Mouse (Mus musculus) MEL (cell line): ENCODE results near the gene Oaz2. TPM values are rescaled to one million over a fixed set of nuclear protein-coding genes. Genes with fewer than 3 reads are reported as not detected.

ENCODE experiments used
- DNase-seq: peaks from one replicate; pipeline ENCODE4 v3.0.0; 2011; ENCODE audit warnings: low read depth, low spot score
- H3K27ac ChIP-seq: 2 replicates; pipeline ENCODE4 v1.5.1; 2012; ENCODE audit warnings: low read depth, mild to moderate bottlenecking, control low read depth, low read length, moderate library complexity; ENCODE audit not compliant: control insufficient read depth
- H3K27me3 ChIP-seq, 2 experiments: fragments of 150-350 bp in 1 of 2; sonication (generic) in 1 of 2; 2 replicates each; pipeline ENCODE4 v1.6.1; 2012; ENCODE audit warnings: low read length in 2 of 2, mild to moderate bottlenecking in 2 of 2, improper control_type of control experiment in 1 of 2, moderate library complexity in 1 of 2; ENCODE audit not compliant: insufficient read depth in 2 of 2, control insufficient read depth in 1 of 2
- H3K36me3 ChIP-seq, 2 experiments: 2 replicates each; pipeline ENCODE4 v1.6.1; 2012 to 2014; ENCODE audit warnings: low read length in 2 of 2, improper control_type of control experiment in 1 of 2, inconsistent platforms in 1 of 2, mild to moderate bottlenecking in 1 of 2; ENCODE audit not compliant: insufficient read depth in 2 of 2, control insufficient read depth in 1 of 2
- H3K4me1 ChIP-seq, 2 experiments: fragments of 150-350 bp in 1 of 2; sonication (generic) in 1 of 2; 2 replicates each; pipeline ENCODE4 v1.6.1; 2012; ENCODE audit warnings: low read length in 2 of 2, improper control_type of control experiment in 1 of 2, mild to moderate bottlenecking in 1 of 2; ENCODE audit not compliant: insufficient read depth in 2 of 2, control insufficient read depth in 1 of 2
- H3K4me3 ChIP-seq, 2 experiments: fragments of 150-350 bp in 1 of 2; sonication (generic) in 1 of 2; 2 replicates each; pipeline ENCODE4 v1.5.1; 2012; ENCODE audit warnings: low read depth in 2 of 2, low read length in 2 of 2, mild to moderate bottlenecking in 2 of 2, moderate library complexity in 2 of 2, control low read depth in 1 of 2, improper control_type of control experiment in 1 of 2; ENCODE audit not compliant: control insufficient read depth in 1 of 2, insufficient read depth in 1 of 2
- H3K79me2 ChIP-seq: 2 replicates; pipeline ENCODE4 v1.6.1; 2012; ENCODE audit warnings: mild to moderate bottlenecking, low read length, moderate library complexity; ENCODE audit not compliant: control insufficient read depth, poor library complexity, insufficient read depth
- H3K9ac ChIP-seq: 2 replicates; pipeline ENCODE4 v1.6.1; 2012; ENCODE audit warnings: low read depth, mild to moderate bottlenecking, control low read depth, low read length, moderate library complexity; ENCODE audit not compliant: control insufficient read depth, poor library complexity, severe bottlenecking
- H3K9me3 ChIP-seq: fragments of 150-350 bp; sonication (generic); replicated peaks from 2 replicates; pipeline ENCODE4 v1.6.1; 2012; ENCODE audit warnings: mild to moderate bottlenecking, low read length, improper control_type of control experiment, moderate library complexity; ENCODE audit not compliant: insufficient read depth
- CHD1 ChIP-seq: IDR thresholded peaks from 2 replicates; pipeline ENCODE4 v1.6.1; 2012; ENCODE audit warnings: low read depth, mild to moderate bottlenecking, inconsistent platforms, low read length, improper control_type of control experiment
- CTCF ChIP-seq, 3 experiments: IDR thresholded peaks in 2 of 3; conservative IDR thresholded peaks in 1 of 3; 2 replicates each; pipeline ENCODE4 v1.5.1; 2011 to 2012; ENCODE audit warnings: low read length in 3 of 3, low read depth in 2 of 3, mild to moderate bottlenecking in 2 of 3, improper control_type of control experiment in 1 of 3, inconsistent platforms in 1 of 3, mixed read lengths in 1 of 3, moderate library complexity in 1 of 3; ENCODE audit not compliant: control insufficient read depth in 1 of 3, insufficient read depth in 1 of 3, poor library complexity in 1 of 3, severe bottlenecking in 1 of 3
- E2F4 ChIP-seq: IDR thresholded peaks from 2 replicates; pipeline ENCODE4 v1.6.1; 2011; ENCODE audit warnings: low read depth, low read length, improper control_type of control experiment, borderline replicate concordance
- ELF1 ChIP-seq: IDR thresholded peaks from 2 replicates; pipeline ENCODE4 v1.6.1; 2014; ENCODE audit warnings: low read depth, mild to moderate bottlenecking, inconsistent platforms, low read length, improper control_type of control experiment, moderate library complexity
- ETS1 ChIP-seq: IDR thresholded peaks from 2 replicates; pipeline ENCODE4 v1.6.1; 2012; ENCODE audit warnings: low read depth, mild to moderate bottlenecking, inconsistent platforms, low read length, improper control_type of control experiment, moderate library complexity
- HCFC1 ChIP-seq: IDR thresholded peaks from 2 replicates; pipeline ENCODE4 v1.6.1; 2012; ENCODE audit warnings: low read depth, mild to moderate bottlenecking, inconsistent platforms, low read length, improper control_type of control experiment, moderate library complexity
- KAT2A ChIP-seq: conservative IDR thresholded peaks from 2 replicates; pipeline ENCODE4 v1.6.1; 2012; ENCODE audit warnings: low read depth, low read length, improper control_type of control experiment, inconsistent platforms
- MEF2A ChIP-seq: IDR thresholded peaks from 2 replicates; pipeline ENCODE4 v1.6.1; 2014; ENCODE audit warnings: low read depth, mild to moderate bottlenecking, inconsistent platforms, low read length, improper control_type of control experiment; ENCODE audit not compliant: poor library complexity, insufficient replicate concordance, severe bottlenecking; ENCODE audit errors: extremely low read depth
- MXI1 ChIP-seq: IDR thresholded peaks from 2 replicates; pipeline ENCODE4 v1.6.1; 2011; ENCODE audit warnings: mild to moderate bottlenecking, low read depth, low read length, improper control_type of control experiment
- MYC ChIP-seq: IDR thresholded peaks from 2 replicates; pipeline ENCODE4 v1.6.1; 2011; ENCODE audit warnings: low read depth, mild to moderate bottlenecking, low read length, improper control_type of control experiment, moderate library complexity
- NELFE ChIP-seq: IDR thresholded peaks from 2 replicates; pipeline ENCODE4 v1.6.1; 2011; ENCODE audit warnings: low read depth, low read length, improper control_type of control experiment
- NRF1 ChIP-seq: IDR thresholded peaks from 2 replicates; pipeline ENCODE4 v1.6.1; 2014; ENCODE audit warnings: low read depth, mild to moderate bottlenecking, inconsistent platforms, low read length, improper control_type of control experiment, moderate library complexity; ENCODE audit not compliant: poor library complexity, insufficient read depth, severe bottlenecking
- POLR2AphosphoS2 ChIP-seq: IDR thresholded peaks from 2 replicates; pipeline ENCODE4 v1.6.1; 2011; ENCODE audit warnings: low read length, improper control_type of control experiment
- RAD21 ChIP-seq: IDR thresholded peaks from 2 replicates; pipeline ENCODE4 v1.6.1; 2011; ENCODE audit warnings: mild to moderate bottlenecking, low read depth, low read length, improper control_type of control experiment
- RCOR1 ChIP-seq: IDR thresholded peaks from 2 replicates; pipeline ENCODE4 v1.6.1; 2012; ENCODE audit warnings: low read depth, mild to moderate bottlenecking, inconsistent platforms, low read length, improper control_type of control experiment
- SMC3 ChIP-seq: IDR thresholded peaks from 2 replicates; pipeline ENCODE4 v1.6.1; 2011; ENCODE audit warnings: low read depth, low read length, improper control_type of control experiment
- TBP ChIP-seq: IDR thresholded peaks from 2 replicates; pipeline ENCODE4 v1.8.0; 2011; ENCODE audit warnings: low read depth, low read length, improper control_type of control experiment
- USF1 ChIP-seq: IDR thresholded peaks from 2 replicates; pipeline ENCODE4 v1.6.1; 2014; ENCODE audit warnings: low read depth, mild to moderate bottlenecking, inconsistent platforms, low read length, improper control_type of control experiment, moderate library complexity
- ZC3H11A ChIP-seq: IDR thresholded peaks from 2 replicates; pipeline ENCODE4 v1.6.1; 2012; ENCODE audit warnings: low read depth, mild to moderate bottlenecking, inconsistent platforms, low read length, improper control_type of control experiment
- polyA plus RNA-seq, 2 experiments: library from polyadenylated mRNA; stranded (reverse) in 1 of 2; unstranded in 1 of 2; fragments of >175 nt in 1 of 2; fragments of >200 nt in 1 of 2; gene quantifications; 2 replicates each; pipeline versions ENCODE4 v1.2.1 to v1.2.4; 2012; ENCODE audit warnings: low replicate concordance in 2 of 2, low read depth in 1 of 2; ENCODE audit not compliant: insufficient read length in 2 of 2, insufficient read depth in 1 of 2, missing spikeins in 1 of 2
- total RNA-seq: library from RNA; depleted of rRNA; stranded (reverse); fragments of 300-350 nt; gene quantifications from 2 replicates; pipeline ENCODE4 v1.2.3, GENCODE M21; 2012

Oaz2 gene
- total and polyA plus RNA-seq, 3 experiments = 16.4 to 34.6 TPM; not detected in 1

GRCm38 (mm10) chr9:65682183-65682582, 14.4 kb downstream of the Oaz2 start:
- no peak for DNase-seq
- no peak overlapping the region for H3K27ac ChIP-seq
- no peaks in the 10 kb centered on the region for H3K9me3 ChIP-seq
- peaks cover 6 to 19% of the 10 kb centered on the region in 2 experiments; a peak in 2 of 4 replicates for H3K4me1 ChIP-seq
- no peak overlapping the region for H3K4me3 ChIP-seq
- 0 out of 2 replicates have a peak, but pooled peaks cover 2% of the 10 kb centered on the region for H3K79me2 ChIP-seq
- peaks cover 0 to 19% of the 10 kb centered on the region in 2 experiments; a peak in 3 of 4 replicates for H3K36me3 ChIP-seq
- no peaks in the 10 kb centered on the region for H3K27me3 ChIP-seq
- no peak overlapping the region for H3K9ac ChIP-seq
- TF ChIP-seq ZC3H11A (no peak), RCOR1 (no peak), MXI1 (no peak), HCFC1 (no peak), KAT2A (no peak), CHD1 (no peak), USF1 (no peak), MEF2A (no peak), ETS1 (no peak), CTCF (IDR thresholded peaks at IDR 0.05 in 2 of 3, conservative IDR thresholded peaks at IDR 0.05 in 1 of 3; ENCODE audit: control insufficient read depth in 1 of 3, insufficient read depth in 1 of 3, low read depth in 2 of 3, low read length in 3 of 3, poor library complexity in 1 of 3, severe bottlenecking in 1 of 3) (no peak), ELF1 (no peak), SMC3 (no peak), POLR2AphosphoS2 (no peak)

GRCm38 (mm10) chr9:65682994-65683393, 15.2 kb downstream of the Oaz2 start:
- 0 out of 2 replicates have a peak, but pooled peaks cover under 1% of the 10 kb centered on the region for H3K79me2 ChIP-seq
- peak; percentile 42 for TF ChIP-seq RAD21
- TF ChIP-seq USF1 = no peak
- peak; percentile 57 for TF ChIP-seq SMC3
- TF ChIP-seq E2F4 = no peak
- peak; percentile 7 to 66 (median 55); a peak in 4 of 6 replicates for TF ChIP-seq CTCF (IDR thresholded peaks at IDR 0.05 in 2 of 3, conservative IDR thresholded peaks at IDR 0.05 in 1 of 3; ENCODE audit: control insufficient read depth in 1 of 3, insufficient read depth in 1 of 3, low read depth in 2 of 3, low read length in 3 of 3, poor library complexity in 1 of 3, severe bottlenecking in 1 of 3)
- no peak for TF ChIP-seq NRF1
- TF ChIP-seq MYC = no peak
- TF ChIP-seq HCFC1 = no peak
- TF ChIP-seq ELF1 = no peak
- no peak for TF ChIP-seq NELFE
- no peak for TF ChIP-seq TBP
- H3K27me3 ChIP-seq = no peaks in the 10 kb centered on the region
- no peak overlapping the region for H3K4me3 ChIP-seq
- H3K36me3 ChIP-seq = peaks cover 0 to 12% of the 10 kb centered on the region in 2 experiments
- peaks cover 6 to 12% of the 10 kb centered on the region in 2 experiments; a peak in 2 of 4 replicates for H3K4me1 ChIP-seq
- no peak overlapping the region for H3K27ac ChIP-seq
- H3K9me3 ChIP-seq = no peaks in the 10 kb centered on the region
- H3K9ac ChIP-seq = no peak overlapping the region
- DNase-seq = peak; percentile 60
